Mouse (Mus musculus) megakaryocyte progenitor cell, adult 5-6 weeks (primary cell): Measurements from ENCODE around the gene Ndufab1. TPM values are rescaled to one million over a fixed set of nuclear protein-coding genes. Genes with fewer than 3 reads are reported as not detected.
"Not testable (repeated sequence)": the region's sequence is repeated elsewhere in the genome, so short reads cannot be mapped to it uniquely, and the experiment has no call there.

ENCODE experiments used
- ATAC-seq: replicated peaks from 2 replicates; pipeline ENCODE4 v1.8.0; 2016; ENCODE audit warnings: mild to moderate bottlenecking, moderate TSS enrichment, inconsistent platforms; ENCODE audit not compliant: poor library complexity
- total RNA-seq, 2 experiments: library from RNA; stranded (forward) in 1 of 2; stranded (reverse) in 1 of 2; fragments of 157-497, 149-512 nt in 1 of 2; fragments of 200-1000 nt in 1 of 2; gene quantifications; 2 replicates each; pipeline versions ENCODE4 v1.2.3 to v1.2.4; 2015 to 2017

Ndufab1 gene
- 277 and 282 TPM in 2 replicates for total RNA-seq (2015)
- 77.0 and 77.4 TPM in 2 replicates for total RNA-seq (2017)

GRCm38 (mm10) chr7:122101747-122102244 lies at the start of gene Ndufab1:
Gene Ndufab1 (minus strand): TSS chr7:122101886.
- ATAC-seq, result peak; percentile 94

- no peak for ATAC-seq
Measured at GRCm38 (mm10) chr7:122140991-122141390, 39.3 kb upstream of the Ndufab1 start.

- peak; percentile 54; the same call in 1 of the 2 replicates for ATAC-seq
Measured at GRCm38 (mm10) chr7:122138190-122138589, 36.5 kb upstream of the Ndufab1 start.

- ATAC-seq, result no peak
Measured at GRCm38 (mm10) chr7:122137071-122137470, 35.4 kb upstream of the Ndufab1 start.

- ATAC-seq, result peak; percentile 38
Measured at GRCm38 (mm10) chr7:122135070-122135469, 33.4 kb upstream of the Ndufab1 start.

- no peak; the same call in 1 of the 2 replicates for ATAC-seq
Measured at GRCm38 (mm10) chr7:122133338-122133625, 31.6 kb upstream of the Ndufab1 start.

GRCm38 (mm10) chr7:122132497-122133337 lies 31.0 kb upstream of the Ndufab1 start, which contains the start of the genes Palb2 and Dctn5:
Gene Palb2 (minus strand): TSS chr7:122132985.
Gene Dctn5 (plus strand): TSS chr7:122133041.
- peak; percentile 91 for ATAC-seq

- no peak for ATAC-seq
Measured at GRCm38 (mm10) chr7:122131834-122132233, 30.1 kb upstream of the Ndufab1 start.

- no peak for ATAC-seq
Measured at GRCm38 (mm10) chr7:122126946-122127345, 25.3 kb upstream of the Ndufab1 start.

GRCm38 (mm10) chr7:122125636-122126035 lies 23.9 kb upstream of the Ndufab1 start:
- no peak for ATAC-seq

GRCm38 (mm10) chr7:122123518-122123917 lies 21.8 kb upstream of the Ndufab1 start:
- ATAC-seq, result no peak

GRCm38 (mm10) chr7:122108206-122108605 lies 6.5 kb upstream of the Ndufab1 start:
- no peak for ATAC-seq

- ATAC-seq, result not testable (repeated sequence)
Measured at GRCm38 (mm10) chr7:122101014-122101746, 506 bp downstream of the Ndufab1 start.

- peak; percentile 79 for ATAC-seq
Measured at GRCm38 (mm10) chr7:122099222-122099621, 2.5 kb downstream of the Ndufab1 start.

- ATAC-seq, result no peak
Measured at GRCm38 (mm10) chr7:122098009-122098408, 3.7 kb downstream of the Ndufab1 start.

GRCm38 (mm10) chr7:122094564-122095330 lies 6.9 kb downstream of the Ndufab1 start:
- ATAC-seq, result peak; percentile 83

- 0 out of 2 replicates have a peak, but pooled peaks have one; percentile 9 for ATAC-seq
Measured at GRCm38 (mm10) chr7:122087195-122087982, 14.3 kb downstream of the Ndufab1 start.

GRCm38 (mm10) chr7:122081071-122081470 lies 20.6 kb downstream of the Ndufab1 start:
- ATAC-seq, result no peak

GRCm38 (mm10) chr7:122079798-122080554 lies 21.7 kb downstream of the Ndufab1 start:
- no peak for ATAC-seq
